Mouse (Mus musculus) regulatory T cell (primary cell): ENCODE data around the gene Tmem100.

Source experiments
- in situ Hi-C: fragments of 300-600 bp; cut with MboI, MseI; formaldehyde crosslinking; loops from one replicate; pipeline ENCODE4 v1.15.1; 2025; ENCODE audit warnings: high pct_unique_total_duplicates

Gene Tmem100

DNA sequence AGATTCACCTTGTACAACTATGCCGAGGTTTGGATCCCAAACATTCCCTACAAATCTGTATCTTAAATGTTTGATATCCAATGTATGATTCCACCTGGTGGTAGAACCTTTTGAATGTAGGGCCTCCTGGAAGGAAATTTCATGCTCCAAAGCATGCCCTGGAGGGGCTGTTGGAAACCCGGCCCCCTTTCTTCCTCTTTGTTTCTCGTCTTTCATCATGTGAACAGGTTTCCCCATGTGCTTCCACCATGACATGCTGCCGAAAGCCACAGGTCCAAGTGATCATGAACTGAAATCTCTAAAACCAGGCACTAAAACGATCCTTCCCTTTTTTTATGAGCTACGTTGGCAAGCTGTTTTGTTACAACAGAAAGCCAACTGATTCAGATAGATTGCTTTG lies 16.5 kb upstream of the Tmem100 start:
- in situ Hi-C loops: no loop called here

DNA sequence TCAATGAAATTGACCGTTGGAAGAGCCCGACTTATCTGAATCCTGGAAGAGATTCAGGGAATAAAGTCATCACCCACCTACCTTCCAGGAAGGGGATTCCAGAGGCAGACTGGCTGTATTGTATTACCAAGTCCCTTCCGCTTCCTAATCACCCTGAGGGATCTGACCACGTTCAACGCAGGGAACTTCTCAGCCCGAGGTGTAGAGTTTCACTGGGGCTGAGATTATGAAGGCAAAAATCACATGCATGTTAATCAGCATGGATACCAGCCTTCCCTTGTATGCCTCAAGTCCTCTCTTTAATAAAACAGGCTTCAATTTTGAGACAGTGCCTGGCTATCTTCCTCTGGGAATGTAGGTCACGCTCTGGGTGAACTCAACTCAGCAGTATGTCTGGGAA lies 14.9 kb upstream of the Tmem100 start:
- in situ Hi-C loops: no loop called here

DNA sequence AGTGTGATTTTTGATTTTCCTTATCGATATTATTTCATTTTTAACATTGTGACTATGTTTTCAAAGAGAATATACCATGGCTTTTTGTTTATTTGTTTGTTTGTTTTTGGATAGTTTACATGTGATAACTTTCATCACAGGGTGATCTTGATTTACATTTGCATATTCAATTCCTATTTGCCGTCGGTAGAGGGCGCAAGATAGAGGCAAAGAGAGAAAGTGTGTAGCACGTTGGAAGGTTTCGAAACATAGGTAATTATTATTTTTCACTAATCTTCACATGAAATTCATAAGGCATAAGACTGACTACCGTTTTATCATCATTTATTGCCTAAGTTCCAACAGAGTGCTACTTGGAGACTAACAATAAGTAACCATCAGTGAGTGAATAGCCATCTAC lies 11.0 kb upstream of the Tmem100 start:
- in situ Hi-C loops: no loop called here

DNA sequence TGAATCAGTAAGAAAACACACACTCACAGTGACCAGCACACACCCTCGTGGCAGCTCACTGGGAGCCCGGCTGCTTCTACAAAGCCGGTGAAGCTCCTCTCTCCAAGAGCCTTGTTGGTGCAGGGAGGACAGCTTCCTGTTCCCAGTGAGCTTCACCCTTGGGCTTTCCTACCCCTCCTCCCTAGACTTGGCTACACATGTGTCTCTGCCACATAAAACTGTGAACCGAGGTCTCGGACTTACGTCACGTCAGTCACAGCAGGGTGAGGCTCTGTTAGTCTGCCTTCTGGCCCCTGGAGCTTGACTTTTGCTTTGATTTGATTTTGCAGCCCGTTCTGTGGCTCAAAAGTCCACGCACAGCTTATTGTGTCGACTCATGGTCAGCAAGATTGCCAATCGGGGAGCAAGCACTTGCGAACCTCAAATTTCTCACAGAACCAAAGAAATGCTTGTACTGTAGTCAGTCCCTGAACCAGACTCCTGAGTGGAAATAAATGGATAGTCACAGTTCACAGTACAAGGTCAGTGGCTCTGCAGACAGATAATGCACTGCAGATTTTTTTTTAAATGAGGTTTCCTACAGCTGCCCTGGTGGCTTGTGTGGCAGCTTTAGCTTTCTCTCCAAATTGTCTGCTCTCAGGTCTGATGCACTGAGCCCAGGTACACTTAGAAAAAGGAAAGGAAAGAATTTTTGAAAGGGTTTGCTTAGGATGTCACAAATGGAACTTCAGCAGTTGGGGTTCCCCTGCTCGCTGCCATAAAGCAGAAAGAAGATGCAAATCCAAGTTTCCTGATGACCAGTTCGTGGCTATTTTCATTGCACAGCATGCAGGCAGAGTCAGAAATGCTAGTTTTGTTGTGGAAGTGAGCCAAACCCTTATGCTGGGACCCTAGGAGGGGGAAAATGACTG lies 4.0 kb upstream of the Tmem100 start:
- in situ Hi-C loops: no loop called here

DNA sequence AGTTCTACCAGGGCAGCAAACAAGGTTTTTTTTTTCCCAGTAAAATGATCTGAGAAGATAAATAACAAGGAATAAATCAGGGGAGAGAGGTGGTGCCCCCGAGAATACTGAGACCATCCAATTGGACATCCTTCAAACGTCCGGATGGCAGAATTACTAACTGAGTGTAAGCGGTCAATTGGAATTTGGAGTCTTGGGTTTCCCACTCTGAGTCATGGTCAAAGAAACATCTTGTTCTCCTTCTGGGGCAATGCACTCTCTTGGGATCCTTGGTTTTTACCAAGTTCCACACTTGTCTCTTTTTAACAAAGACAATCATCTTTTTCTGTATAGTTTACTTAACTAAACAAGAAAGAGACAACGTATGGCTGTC lies 3.4 kb upstream of the Tmem100 start:
- in situ Hi-C loops: no loop called here

DNA sequence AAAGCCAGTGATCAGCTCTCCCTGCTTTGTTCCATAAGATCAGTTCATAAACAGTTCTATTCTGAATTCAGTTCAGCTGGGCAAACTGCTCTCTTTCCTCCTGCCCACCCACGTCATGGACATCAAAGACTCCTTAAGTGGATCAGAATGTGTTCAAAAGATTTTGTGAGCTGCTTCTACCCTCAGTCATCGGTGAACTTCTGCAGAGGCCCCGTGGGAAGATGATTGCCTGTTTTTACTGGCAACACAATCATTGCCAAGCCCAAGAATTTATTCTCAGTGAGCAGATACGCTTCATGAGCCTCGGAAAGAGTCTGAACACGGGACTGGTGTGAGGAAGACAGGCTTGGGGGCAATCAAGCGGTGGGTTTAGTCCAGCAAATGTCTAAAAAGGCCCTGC lies 2.9 kb upstream of the Tmem100 start:
- in situ Hi-C loops: no loop called here

DNA sequence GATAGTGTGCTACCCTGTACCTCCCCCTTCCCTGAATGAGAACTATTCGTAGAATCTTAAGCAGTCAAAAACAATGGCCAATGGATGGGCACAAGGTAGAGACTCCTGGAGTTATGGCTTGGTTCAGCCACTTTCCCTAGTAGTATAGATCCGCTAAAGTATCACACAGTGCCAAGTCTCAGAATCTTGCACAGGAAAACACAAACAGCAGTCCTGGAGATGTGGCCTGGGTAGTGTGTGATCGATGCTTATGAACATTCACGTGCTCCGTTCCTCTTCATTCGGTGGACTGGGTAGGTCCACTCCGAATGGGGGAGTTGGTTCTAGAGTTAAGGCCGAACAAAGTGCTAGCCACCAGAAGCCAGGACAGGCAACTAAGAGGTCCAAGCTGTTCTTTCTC lies 1.4 kb upstream of the Tmem100 start:
- in situ Hi-C loops: no loop called here

DNA sequence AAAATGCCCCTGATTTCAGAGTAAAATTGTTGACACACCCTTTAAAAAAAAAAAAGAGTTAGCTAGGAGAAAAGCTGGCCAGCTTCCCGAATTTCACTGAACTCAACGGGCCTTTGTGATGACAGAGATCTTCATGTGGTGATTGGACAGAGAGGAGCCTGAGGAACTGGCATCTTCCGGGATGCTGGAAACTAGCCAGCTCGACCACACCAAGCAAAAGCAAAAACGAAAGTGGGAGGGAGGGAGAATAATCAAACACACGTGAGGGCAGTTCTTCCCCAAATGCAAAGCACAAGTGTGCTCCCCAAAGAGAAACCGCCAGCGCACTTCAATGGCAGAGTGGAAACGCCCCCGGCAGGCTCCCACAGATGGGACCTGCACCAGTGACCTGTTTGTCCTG lies 794 bp upstream of the Tmem100 start:
- in situ Hi-C loops: no loop called here

DNA sequence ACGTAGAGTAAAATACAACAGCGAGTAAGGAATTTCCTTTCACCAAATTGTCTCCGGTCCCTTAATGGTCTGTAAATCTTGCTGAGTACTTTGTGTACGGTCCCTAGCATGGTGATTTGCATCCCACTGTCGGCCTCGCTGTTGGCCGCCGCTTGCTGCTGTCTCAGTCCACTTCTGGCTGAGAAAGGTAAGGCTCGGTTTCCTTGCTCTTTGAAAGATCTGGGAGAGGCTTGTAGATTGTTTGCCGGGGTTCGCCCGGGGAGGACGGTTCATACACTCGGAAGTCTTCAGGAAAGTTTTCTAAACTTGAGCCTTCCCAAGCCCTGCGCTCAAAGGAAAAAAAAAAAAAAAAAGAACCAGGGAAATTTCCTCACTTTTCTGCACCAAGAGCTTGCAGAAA lies 409 bp downstream of the Tmem100 start:
- in situ Hi-C loops: no loop called here

DNA sequence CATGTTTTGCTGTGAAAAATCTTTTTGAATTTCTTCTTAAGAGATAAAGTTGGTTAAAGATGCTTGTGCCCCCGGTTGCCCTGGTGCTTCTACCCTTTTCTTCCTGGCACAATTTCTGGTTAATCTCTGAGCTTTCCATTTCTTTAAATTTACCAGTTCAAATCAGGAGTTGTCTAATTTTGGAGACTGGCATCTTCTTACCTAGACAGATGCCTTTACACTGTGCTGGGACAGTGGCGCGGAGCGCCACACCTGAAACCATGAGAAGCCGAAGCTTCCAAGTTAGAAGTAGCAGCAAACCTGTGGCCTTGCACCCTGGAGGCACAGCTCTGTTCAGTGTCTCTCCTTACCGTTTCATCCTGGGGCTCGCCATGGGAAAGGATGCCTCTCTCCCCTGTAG lies 928 bp downstream of the Tmem100 start:
- in situ Hi-C loops: no loop called here

DNA sequence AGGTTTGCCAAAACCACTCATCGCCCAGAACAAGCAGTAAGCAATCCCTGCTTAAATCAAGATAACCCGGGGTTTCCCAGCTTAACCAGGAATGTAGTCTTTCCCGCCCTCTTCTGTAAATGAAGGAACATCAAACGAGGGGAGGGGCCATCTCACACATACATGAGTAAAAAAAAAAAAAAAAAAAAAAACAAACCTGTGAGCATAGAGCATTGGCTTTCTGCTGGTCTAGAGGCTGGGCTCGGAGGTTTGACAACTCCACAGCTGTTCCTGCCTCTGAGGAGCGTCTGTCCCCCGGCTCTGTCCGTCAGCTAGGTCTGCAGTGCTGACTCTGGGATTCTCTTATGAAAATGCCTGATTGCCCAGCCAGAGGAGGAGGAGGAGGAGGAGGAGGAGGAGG lies 2.7 kb downstream of the Tmem100 start:
- in situ Hi-C loops: no loop called here

DNA sequence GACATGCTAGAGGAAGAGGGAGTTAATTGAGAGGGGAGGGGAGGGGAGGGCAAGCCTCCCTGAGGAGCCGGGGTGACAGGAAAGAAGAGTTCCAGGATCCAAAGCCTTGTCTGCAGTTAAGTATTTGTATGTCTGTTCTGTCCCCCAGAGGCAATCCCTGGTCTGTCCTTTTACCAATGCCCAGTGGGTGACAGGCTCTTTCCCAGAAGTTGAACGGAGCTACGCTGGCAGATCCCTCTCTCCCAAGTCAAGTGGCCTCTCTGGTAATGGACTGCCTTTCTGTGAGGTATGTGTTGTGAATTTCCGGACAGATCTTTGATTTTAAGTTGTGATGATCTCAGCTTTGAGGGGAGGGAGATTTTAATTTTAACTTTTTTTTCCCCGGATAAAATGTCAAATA lies 3.3 kb downstream of the Tmem100 start:
- in situ Hi-C loops: no loop called here

DNA sequence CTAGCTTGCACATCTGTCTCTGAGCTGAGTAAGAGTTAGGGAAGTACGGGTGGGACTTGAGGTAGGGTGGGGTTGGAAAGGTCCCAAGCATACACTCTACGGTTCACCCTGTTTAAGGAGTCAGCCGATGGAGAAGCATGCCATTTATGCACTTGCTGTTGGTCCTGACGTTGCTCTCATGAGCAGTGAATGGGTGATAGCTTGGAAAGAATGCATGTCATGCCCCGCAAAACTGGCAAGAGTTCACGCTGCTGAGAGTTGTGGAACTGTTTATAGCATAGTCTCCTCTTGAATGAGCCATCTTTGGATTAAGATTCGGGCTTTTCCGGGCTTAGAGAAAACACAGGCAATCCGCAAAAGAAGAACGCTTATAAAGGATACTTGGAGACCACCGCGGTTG lies 4.5 kb downstream of the Tmem100 start:
- in situ Hi-C loops: no loop called here

DNA sequence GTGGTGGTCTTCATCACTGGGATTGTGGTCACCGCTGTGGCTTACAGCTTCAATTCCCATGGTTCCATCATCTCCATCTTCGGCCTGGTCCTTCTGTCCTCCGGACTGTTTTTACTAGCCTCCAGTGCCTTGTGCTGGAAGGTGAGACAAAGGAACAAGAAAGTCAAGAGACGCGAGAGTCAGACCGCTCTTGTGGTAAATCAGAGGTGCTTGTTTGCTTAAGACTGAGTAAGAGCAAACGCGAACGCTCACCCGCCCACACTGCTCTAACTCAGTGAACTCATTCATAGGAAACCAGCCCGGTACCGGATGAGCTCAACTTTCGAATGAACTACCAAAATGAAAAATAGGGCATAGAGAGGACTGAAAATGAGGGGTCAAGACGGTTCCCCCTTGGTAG lies 5.4 kb downstream of the Tmem100 start:
- in situ Hi-C loops: no loop called here

DNA sequence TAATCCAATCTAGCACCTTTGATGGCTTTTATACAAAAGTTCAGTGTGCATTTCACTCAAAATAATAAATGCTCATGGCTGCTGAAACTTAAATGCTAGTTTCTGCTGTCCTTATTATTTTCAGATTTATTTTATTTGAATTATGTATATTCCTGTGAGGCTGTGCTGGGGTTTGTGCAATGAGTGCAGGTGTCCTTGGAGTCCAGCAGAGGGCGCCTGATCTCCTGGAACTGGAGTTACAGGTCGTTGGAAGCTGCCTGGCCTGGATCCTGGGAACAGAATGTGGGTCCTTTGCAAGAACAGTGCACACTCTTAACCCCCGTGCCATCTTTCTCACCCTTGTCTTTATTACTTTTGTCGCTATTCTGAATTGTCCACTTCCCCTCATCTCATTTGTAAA lies 6.3 kb downstream of the Tmem100 start:
- in situ Hi-C loops: no loop called here

DNA sequence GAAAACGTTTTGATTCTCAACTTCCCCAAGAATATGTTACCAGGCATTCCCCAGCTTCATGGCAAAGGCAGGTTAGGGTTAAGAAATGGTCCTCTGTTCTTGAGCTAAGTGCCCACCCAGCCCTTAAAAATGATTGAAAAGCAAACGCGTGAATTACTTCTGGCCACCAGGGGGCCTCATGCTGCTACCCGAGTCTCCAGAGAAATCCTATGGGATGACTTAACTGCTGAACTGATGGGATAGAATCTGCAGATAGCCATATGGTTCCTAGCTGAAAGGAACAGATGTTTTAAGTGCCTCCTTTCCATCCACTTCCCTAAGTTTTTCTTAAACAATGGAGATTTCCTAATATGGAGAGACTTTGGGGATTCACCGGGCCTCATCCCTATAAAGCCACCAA lies 7.9 kb downstream of the Tmem100 start:
- in situ Hi-C loops: no loop called here

DNA sequence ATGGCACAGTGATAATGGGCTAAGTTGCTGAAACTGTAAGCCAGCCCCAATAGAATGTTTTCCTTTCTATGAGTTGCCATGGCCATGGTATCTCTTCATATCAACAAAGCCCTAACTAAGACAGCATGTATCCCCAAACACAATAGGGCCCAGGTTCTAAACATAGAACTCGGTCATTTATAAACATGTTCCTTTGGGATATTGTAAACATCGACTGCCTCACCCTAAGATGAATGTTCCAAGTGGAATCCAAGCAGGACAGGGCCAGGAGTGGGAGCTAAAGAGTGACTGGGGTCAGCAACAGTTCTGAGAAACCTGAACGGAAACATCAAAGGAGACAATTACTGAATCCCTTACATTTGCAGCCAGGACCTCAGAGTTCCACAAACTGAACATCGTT lies 14.3 kb downstream of the Tmem100 start:
- in situ Hi-C loops: no loop called here

DNA sequence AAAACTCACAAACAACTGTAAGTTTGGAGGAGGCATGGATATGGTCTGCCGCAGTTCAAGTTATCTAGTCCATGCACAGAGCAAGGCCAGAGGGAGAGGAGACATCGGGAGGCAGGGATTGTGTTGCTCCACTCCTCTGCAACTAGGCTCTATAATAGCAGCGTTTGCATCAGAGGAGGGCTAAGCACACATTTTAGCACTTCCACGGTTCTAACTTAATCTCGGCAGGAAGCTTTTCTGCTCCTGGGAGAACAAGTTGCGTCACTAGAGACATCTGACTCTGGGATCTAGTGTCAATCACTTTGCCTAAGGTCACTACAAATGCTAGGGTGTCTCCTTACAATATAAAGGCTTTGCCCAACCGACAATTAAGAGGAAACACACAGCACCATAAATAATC lies 16.1 kb downstream of the Tmem100 start:
- in situ Hi-C loops: no loop called here

DNA sequence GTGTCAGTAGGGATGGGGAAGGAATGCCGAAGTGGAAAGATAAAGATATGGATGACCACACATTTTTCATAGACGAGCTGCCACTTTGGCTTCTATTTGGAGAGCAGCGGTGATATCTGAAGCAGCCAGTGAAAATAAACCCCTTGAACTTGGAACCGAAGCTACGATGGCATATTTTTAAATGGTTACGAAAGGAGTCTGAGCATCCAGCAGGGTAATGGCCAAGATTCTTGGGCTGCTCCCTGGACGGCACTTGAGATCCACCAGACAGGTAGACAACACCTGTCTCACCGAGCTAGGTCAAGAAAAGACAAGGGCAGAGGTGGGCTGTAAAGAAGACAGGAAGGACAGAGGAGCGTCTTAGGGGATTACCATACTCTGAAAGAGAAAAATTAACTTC lies 17.1 kb downstream of the Tmem100 start:
- in situ Hi-C loops: no loop called here

DNA sequence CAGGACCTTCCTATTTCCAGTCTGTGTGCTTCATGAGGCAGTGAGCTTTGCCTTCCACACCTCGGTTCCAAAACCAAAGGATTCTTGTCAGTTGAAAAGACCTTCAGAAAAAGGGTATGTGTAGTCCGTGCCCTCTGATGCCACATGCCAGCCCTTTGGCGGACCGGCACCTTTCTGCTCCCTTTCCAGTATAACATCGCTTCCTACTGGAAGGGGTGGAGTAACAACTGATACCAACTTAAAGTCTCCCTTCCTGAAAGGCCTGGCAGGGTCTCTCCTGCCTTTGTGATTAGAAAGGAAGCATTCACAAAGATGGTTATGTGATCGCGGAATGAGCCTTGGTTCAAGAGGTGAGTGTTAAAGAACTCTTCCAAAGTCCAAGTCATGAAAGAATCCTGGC lies 19.9 kb downstream of the Tmem100 start:
- in situ Hi-C loops: no loop called here

DNA sequence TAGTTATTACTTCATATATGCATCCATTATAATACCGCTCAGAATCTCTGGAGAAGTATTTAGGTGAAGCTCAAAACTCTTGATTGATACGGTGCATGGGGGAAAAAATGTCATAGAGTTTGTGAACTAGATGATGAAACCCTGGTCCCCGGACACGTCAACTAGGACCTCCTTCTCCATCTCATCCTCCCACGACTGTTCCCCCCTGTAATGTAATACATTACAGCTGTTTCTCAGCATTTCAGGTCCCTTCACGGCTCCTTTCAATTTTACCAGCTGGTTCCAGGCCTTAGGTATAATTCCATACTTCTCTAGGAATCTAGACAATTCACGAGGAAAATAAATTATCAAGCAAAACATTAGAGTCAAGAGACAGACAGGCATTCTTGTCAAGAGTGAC lies 22.6 kb downstream of the Tmem100 start:
- in situ Hi-C loops: no loop called here

DNA sequence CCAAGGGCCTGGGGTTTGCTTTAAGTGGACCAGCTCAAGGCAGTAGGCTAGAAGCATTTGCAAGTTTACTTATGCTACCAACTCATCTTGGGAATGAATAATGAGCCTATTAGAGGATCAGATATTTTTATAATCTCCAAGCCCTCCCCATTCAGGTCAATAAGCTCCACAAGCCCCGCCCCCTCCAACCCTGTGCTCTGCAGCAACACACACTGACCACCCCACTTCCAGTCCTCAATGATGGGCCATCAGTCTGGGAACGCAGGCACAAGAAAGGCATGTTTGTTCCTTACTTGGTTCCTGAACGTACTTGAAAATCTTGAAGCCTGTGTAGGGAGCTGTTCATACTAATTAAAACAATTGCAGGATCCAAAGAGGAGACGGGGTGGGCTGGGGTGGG lies 23.7 kb downstream of the Tmem100 start:
- in situ Hi-C loops: no loop called here

DNA sequence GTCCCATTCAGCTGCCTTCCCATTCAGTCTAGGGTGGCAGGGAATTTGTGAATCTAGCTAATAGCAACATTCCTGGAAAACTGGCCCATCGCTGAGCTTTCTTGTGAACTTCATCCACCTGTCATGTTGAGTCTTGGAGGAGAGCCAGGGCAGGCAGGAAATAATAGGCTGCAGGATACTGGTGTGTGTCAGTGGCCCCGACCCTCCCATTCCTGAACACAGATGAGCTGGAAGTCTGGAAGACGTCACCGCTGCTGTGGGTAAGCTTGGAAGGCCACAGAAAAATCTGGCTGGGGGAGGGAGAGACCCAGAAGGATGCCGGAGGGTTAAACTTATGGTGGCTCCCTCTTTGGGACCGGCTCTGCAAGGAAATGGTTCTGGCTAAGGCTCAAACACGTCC lies 24.3 kb downstream of the Tmem100 start:
- in situ Hi-C loops: no loop called here

DNA sequence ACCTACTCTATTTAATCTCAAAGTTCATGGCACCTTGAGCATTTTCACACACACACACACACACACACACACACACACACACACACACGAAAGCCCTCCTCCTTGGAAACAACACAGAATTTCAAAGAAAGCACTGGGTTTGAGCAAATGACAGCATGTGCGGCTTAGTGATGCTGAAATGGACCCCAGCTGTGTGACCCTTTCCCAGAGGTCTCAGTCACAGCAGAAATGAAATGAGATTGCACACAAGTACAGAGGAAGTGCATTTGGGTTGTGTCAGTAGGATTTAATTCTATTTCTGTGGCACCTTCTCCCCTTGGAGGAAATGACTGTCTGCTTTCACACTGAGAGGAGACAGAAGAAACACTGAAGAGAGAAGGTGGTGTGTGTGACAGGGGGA lies 26.9 kb downstream of the Tmem100 start:
- in situ Hi-C loops: no loop called here
